Mouse (Mus musculus): ENCODE results near the gene Srebf2. TPM values are rescaled to one million over a fixed set of nuclear protein-coding genes. Genes with fewer than 3 reads are reported as not detected.
A peak's percentile ranks its signal among the peaks of the same experiment; 100 is the strongest.

The Srebf2 gene
- polyA plus RNA-seq, 1 experiment, result 104 TPM

GRCm38 (mm10) chr15:82206365-82207104 is 59.6 kb downstream of the Srebf2 start:
- H3K4me3 ChIP-seq (replicated peaks; ENCODE audit: insufficient read depth, low read depth, low read length), result peak overlapping the region; percentile 20
- H3K4me1 ChIP-seq (ENCODE audit: control insufficient read depth, insufficient read depth, low read length), result peaks cover 78% of the 10 kb centered on the region
- peak; percentile 95 to 97 for DNase-seq
- H3K27ac ChIP-seq (ENCODE audit: insufficient read depth, low read length), result peak overlapping the region; percentile 85
- TF ChIP-seq CTCF (IDR thresholded peaks at IDR 0.05; ENCODE audit: borderline replicate concordance, insufficient read depth, low read depth, low read length) (no peak), POLR2A (IDR thresholded peaks at IDR 0.05; ENCODE audit: borderline replicate concordance, insufficient read depth, low read length) (peak; percentile 18; the same call in 1 of the 2 replicates)
- no peaks in the 10 kb centered on the region for H3K27me3 ChIP-seq (ENCODE audit: control insufficient read depth, insufficient read depth, low read length)
- WGBS, result under 1% methylated on average over 9 of the region's 9 CpGs

DNA sequence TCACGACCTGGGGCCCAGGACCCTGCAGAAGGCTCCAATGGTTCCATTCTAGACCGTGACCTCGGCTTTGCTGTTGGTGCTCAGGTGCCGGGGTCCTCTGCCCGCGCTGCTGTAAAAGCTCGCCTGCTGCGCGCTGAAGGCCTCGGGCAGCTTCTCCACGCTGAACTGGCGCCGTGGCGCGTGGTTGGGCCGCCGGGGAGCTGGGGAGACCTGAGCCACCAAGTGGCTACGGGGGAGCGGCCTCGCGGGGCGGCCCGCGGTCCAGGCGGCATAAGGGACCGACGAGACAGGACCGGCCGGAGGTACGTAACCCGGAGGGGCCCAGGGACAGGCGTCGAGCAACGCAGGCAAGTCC is 60.1 kb downstream of the Srebf2 start:
- no peaks in the 10 kb centered on the region for H3K27me3 ChIP-seq (ENCODE audit: control insufficient read depth, insufficient read depth, low read length)
- WGBS, result 33% methylated on average over 34 of the region's 34 CpGs
- peak overlapping the region; percentile 85 for H3K27ac ChIP-seq (ENCODE audit: insufficient read depth, low read length)
- no peak for TF ChIP-seq CTCF (IDR thresholded peaks at IDR 0.05; ENCODE audit: borderline replicate concordance, insufficient read depth, low read depth, low read length)
- TF ChIP-seq POLR2A (IDR thresholded peaks at IDR 0.05; ENCODE audit: borderline replicate concordance, insufficient read depth, low read length), result no peak
- H3K4me1 ChIP-seq (ENCODE audit: control insufficient read depth, insufficient read depth, low read length), result peaks cover 74% of the 10 kb centered on the region
- no peak overlapping the region for H3K4me3 ChIP-seq (replicated peaks; ENCODE audit: insufficient read depth, low read depth, low read length)
- DNase-seq, result no peak

GRCm38 (mm10) chr15:82207504-82208219 is 60.7 kb downstream of the Srebf2 start:
- H3K27ac ChIP-seq (ENCODE audit: insufficient read depth, low read length), result 0 out of 2 replicates have a peak overlapping the region, but pooled peaks have one; percentile 85
- no peaks in the 10 kb centered on the region for H3K27me3 ChIP-seq (ENCODE audit: control insufficient read depth, insufficient read depth, low read length)
- H3K4me3 ChIP-seq (replicated peaks; ENCODE audit: insufficient read depth, low read depth, low read length), result no peak overlapping the region
- TF ChIP-seq CTCF (IDR thresholded peaks at IDR 0.05; ENCODE audit: borderline replicate concordance, insufficient read depth, low read depth, low read length) (no peak), POLR2A (IDR thresholded peaks at IDR 0.05; ENCODE audit: borderline replicate concordance, insufficient read depth, low read length) (no peak)
- peaks cover 69% of the 10 kb centered on the region for H3K4me1 ChIP-seq (ENCODE audit: control insufficient read depth, insufficient read depth, low read length)
- DNase-seq, result peak; percentile 35 to 65
- 47% methylated on average over 30 of the region's 30 CpGs for WGBS

DNA sequence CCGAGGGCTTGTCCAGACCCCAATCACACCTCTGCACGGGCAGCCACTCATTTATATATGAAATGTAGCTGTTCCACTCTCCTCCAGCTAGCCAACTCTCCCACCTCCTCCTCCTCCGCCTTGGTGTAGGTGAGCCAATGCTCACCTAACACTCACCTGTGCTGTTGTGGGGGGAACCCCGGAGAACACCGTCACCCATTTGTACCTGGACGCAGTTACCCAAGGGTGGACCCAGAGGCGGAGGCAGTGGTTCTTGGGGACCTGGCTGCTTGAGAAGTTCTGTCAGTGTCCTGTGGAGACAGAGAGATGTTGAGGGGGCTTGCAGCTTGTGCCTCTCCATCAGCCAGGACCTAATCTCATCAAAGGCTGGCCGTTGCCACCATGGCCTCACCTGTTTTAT is 61.3 kb downstream of the Srebf2 start:
- Histone ChIP-seq H3K4me1 (ENCODE audit: control insufficient read depth, insufficient read depth, low read length) (peaks cover 63% of the 10 kb centered on the region), H3K4me3 (replicated peaks; ENCODE audit: insufficient read depth, low read depth, low read length) (no peak overlapping the region), H3K27ac (ENCODE audit: insufficient read depth, low read length) (no peak overlapping the region), H3K27me3 (ENCODE audit: control insufficient read depth, insufficient read depth, low read length) (no peaks in the 10 kb centered on the region)
- no peak for TF ChIP-seq CTCF (IDR thresholded peaks at IDR 0.05; ENCODE audit: borderline replicate concordance, insufficient read depth, low read depth, low read length)
- no peak for TF ChIP-seq POLR2A (IDR thresholded peaks at IDR 0.05; ENCODE audit: borderline replicate concordance, insufficient read depth, low read length)
- no peak for DNase-seq
- whole genome bisulfite sequencing, result 76% methylated on average over 8 of the region's 8 CpGs

GRCm38 (mm10) chr15:82209295-82210050 is 62.5 kb downstream of the Srebf2 start:
- no peaks in the 10 kb centered on the region for H3K27me3 ChIP-seq (ENCODE audit: control insufficient read depth, insufficient read depth, low read length)

GRCm38 (mm10) chr15:82210801-82211200 is 63.8 kb downstream of the Srebf2 start:
- 37% methylated on average over 1 of the region's 1 CpGs for WGBS
- peak in 1 of 2 experiments; percentile 41 for DNase-seq
- Histone ChIP-seq H3K27ac (ENCODE audit: insufficient read depth, low read length) (0 out of 2 replicates have a peak overlapping the region, but pooled peaks have one; percentile 8), H3K4me3 (replicated peaks; ENCODE audit: insufficient read depth, low read depth, low read length) (peak overlapping the region; percentile 92), H3K27me3 (ENCODE audit: control insufficient read depth, insufficient read depth, low read length) (no peaks in the 10 kb centered on the region), H3K4me1 (ENCODE audit: control insufficient read depth, insufficient read depth, low read length) (peaks cover 51% of the 10 kb centered on the region)
- no peak for TF ChIP-seq CTCF (IDR thresholded peaks at IDR 0.05; ENCODE audit: borderline replicate concordance, insufficient read depth, low read depth, low read length)

More at GRCm38 (mm10) chr15:82209295-82210050, 62.5 kb downstream of the Srebf2 start:
- H3K4me3 ChIP-seq (replicated peaks; ENCODE audit: insufficient read depth, low read depth, low read length), result peak overlapping the region; percentile 92
- no peak for TF ChIP-seq POLR2A (IDR thresholded peaks at IDR 0.05; ENCODE audit: borderline replicate concordance, insufficient read depth, low read length)
- no peak for TF ChIP-seq CTCF (IDR thresholded peaks at IDR 0.05; ENCODE audit: borderline replicate concordance, insufficient read depth, low read depth, low read length)
- DNase-seq, result peak; percentile 62
- H3K27ac ChIP-seq (ENCODE audit: insufficient read depth, low read length), result peak overlapping the region; percentile 61
- peaks cover 51% of the 10 kb centered on the region for H3K4me1 ChIP-seq (ENCODE audit: control insufficient read depth, insufficient read depth, low read length)
- WGBS, result 43% methylated on average over 13 of the region's 13 CpGs

- DNase-seq, result no peak
- Histone ChIP-seq H3K27ac (ENCODE audit: insufficient read depth, low read length) (peak overlapping the region; percentile 89), H3K4me3 (replicated peaks; ENCODE audit: insufficient read depth, low read depth, low read length) (peak overlapping the region; percentile 92), H3K27me3 (ENCODE audit: control insufficient read depth, insufficient read depth, low read length) (no peaks in the 10 kb centered on the region), H3K4me1 (ENCODE audit: control insufficient read depth, insufficient read depth, low read length) (peaks cover 51% of the 10 kb centered on the region)
- TF ChIP-seq POLR2A (IDR thresholded peaks at IDR 0.05; ENCODE audit: borderline replicate concordance, insufficient read depth, low read length) (no peak), CTCF (IDR thresholded peaks at IDR 0.05; ENCODE audit: borderline replicate concordance, insufficient read depth, low read depth, low read length) (no peak)
- WGBS, result 4% methylated on average over 11 of the region's 11 CpGs
Measured at GRCm38 (mm10) chr15:82211281-82211680, 64.3 kb downstream of the Srebf2 start.
